Mouse (Mus musculus): Measurements from ENCODE around the gene Pak6.

Pak6 gene

DNA sequence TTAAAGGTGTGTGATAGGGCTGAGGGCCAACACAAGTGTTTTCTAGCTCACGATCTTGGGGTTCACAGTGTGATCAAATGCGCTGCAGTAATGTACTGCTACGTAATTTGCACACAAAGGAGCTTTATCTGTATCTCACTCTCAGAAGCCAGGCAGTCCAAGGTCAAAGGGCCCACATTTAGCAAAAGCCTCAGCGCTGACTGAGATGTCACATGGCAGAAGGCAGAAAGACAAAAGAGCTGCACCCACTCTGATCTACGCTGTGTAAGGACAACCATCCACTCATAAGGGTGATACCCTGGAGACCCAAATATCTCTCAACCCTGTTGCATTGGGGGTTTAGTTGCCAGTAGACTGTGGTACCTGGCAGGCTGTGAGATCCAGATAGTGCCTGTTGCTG lies 4.1 kb downstream of the Pak6 start:
- no peak for DNase-seq

DNA sequence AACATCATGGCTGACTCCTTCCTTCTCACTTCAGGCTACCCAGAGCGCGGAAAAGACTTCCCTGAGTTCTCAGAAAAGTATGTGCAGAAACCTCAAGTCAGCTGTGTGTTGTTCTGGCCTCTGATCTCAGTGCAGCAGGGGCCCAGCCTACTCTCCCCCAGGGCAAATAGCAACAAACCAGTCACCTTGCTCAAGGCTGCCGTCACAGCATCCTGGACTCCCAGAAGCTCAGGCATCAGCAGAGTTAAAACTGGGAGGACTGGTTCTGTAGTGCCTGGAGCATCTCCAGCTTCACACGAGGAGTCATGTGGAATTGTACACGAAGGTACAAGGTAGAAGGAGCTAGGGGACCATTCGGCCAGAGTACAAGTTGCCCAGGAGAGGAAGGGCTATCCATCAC lies 6.1 kb downstream of the Pak6 start:
- DNase-seq, result peak; percentile 90

DNA sequence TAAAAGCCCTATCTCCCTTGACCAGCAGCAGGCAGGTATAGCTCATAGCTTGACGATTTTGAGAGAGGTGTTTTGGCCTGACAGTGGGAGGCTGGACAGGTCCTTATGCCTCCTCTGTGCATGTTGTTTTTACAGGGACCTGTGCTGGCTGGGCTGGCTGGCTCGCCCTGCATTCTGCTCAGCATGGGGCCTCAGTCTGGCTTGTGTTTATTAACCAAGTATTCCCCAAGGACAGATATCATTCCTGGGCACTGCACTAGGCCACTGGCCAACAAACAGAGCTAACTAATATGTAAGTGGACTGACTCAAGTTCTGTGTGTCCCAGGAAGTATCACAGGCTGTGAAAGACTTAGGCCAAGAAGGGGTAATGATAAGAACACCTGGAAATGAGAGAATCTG lies 6.7 kb downstream of the Pak6 start:
- DNase-seq, result peak; percentile 88

DNA sequence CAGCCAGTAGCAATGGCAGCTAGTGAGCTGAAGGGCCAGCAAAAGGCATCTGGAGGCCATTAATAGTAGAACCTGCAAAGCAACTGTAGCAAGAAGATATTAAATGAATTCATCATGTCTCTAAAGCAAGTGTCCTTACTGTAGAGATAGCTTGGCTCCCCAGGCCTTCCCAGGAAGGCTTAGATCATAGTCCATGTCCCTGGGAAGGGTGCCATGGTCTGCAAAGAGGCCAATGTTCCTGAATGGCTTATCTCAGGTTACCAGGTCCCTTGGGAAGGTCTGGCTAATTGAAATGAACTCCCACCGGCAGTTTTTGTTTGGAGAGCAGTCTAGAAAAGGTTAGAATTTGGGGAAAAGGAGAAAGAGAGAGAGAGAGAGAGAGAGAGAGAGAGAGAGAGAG lies 8.6 kb downstream of the Pak6 start:
- no peak for DNase-seq

DNA sequence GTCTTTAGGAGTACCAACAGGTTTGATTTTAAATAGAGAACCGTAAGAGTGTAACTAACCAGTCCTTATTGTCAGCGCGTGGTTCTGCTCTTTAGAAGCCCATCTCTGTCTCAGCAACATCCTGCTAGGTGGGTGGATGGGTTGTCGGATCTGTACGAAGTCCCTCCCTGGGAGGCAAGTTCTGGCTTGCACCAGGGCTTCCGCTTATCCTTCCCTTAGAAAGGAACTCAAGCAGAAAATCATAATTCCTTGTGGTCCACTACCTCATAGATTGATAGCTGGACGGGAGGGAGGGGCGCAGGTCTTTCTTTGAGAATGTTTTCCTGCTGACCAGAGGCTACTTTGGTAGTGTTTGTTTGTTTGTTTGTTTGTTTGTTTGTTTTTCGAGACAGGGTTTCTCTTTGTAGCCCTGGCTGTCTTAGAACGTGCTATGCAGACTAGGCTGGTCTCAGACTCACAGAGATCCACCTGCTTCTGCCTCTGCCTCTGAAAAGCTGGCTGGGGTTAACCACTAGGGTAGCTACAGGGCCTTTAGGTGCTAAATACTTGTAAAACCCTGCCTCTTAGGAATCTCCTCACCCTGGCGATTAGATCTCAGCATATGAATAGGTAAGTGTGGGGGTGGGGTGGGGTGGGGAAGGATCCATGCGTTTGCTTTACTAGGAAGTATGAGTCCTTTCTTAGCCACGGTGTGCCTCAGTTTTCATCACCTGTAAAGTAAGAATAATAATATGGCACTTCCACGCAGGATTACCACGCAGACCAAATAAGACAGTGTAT lies 10.8 kb downstream of the Pak6 start:
- DNase-seq, result no peak

DNA sequence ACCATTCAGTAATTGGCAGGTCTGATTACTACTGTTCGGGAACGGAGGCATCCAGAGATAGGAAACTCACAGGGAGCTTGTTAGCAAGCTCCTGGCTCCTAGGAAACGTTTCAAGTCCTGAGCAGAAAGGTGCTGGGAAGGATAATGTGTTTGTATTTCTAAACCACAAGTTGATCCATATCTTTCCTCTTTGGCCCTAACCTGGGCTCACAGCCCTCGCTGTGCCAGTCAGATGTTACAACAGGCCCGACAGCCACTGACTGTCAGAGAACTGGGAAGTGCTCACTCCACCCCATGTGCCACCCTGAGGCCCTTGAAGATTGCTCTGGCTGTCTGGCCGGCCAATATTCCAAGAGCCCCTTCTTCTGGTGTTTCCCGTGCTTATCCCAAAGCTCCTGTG lies 11.4 kb downstream of the Pak6 start:
- no peak for DNase-seq

DNA sequence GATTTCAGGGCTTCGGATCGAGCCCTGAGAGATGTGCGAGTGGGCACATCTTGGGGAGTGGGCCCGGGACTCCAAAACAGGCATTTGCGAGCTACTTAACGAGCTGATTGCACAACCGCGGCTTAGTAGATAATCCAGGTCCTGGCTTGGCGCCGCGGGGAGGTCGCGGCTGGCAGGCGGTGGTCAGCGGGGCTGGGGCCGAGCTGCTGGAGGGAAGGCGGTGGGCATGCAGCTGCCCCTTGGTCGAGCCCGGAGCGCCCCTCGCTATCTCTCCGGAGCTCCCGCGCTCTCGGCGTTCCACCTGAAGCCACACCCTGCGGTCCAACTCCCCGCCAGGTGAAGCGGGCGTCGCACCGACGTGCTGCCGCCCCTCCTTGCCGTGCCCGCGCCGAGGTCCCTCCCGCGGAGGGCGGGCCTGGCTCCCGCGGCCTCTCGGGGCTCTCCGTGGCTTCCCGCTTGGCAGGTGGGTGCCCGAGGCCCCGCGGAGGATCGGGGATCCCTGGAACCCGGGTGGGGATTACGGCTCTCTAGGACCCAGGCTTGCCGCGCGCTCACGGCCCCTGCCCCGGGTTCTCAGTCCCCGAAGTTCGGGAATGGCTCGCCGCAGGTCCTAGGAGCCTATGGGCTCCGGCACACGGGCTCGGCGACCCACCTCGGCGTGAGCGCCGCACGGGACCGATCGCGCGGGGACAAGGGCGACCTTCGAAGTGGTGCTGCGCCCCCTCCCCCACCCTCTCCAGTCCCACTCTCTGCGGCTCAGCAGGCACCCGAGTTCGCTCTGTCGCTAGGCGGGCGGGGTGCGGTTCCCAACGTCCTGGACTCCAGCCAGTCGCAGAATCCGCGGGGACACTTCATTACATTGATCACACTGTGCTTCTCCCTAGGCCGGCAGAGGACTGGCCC lies 14.0 kb downstream of the Pak6 start:
- no peak for DNase-seq

DNA sequence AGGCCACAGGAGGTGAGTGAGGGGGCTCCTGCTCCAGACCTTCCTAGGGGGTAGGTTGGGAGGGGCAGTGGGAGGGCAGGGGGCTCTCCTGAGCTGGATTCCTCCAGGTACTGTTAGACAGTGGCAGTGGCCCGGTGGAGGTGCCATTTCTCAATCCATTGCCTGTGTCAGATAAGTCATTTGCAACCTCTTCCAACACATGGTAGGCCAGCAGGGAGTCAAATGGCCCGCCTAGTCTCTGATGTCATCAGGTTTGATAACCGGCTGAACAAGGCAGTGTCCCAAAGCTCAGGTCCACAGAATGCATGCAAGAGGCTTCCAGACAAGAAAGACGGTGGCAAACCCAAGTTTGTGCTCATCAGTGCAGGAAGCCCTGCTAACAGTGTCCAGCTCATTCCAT lies 14.7 kb downstream of the Pak6 start:
- no peak for DNase-seq

DNA sequence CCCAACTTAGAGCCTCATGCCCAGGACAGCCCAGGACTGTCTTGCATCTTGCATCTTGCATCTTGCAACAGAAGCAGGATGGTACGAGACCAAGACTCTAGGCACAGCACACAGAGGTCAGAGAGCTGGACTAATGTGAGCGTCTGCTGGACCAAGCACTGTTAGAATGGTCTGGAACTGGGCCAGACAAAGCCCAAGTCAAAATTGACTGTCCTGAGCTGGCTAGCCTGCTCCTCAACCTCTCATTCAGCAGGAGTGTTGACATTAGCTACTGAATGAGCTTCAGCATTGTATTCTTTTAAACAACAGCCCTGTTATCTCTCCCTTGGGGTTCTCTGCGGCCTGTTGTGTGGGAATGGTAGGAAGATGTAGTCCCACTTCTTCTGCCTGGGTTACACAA lies 16.5 kb downstream of the Pak6 start:
- DNase-seq, result no peak

DNA sequence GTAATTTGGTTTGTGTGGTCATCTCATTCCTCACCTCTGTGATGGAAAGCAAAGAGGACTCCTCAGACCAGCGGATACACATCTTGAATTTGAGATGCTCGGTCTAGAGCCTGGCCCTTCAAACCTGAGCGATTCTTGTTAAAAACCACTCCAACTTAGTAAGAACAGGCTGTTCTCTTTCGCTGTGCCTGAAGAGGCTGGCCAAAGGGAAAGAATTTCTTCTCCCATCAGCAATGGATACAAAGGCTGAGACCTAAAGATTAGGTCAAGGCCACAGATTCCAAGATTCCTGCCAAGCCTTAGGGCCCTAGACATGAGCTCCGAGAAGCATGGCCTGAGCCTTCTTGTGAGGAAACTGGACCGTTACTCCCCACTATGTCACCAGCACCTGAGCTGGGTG lies 17.8 kb downstream of the Pak6 start:
- DNase-seq, result no peak

DNA sequence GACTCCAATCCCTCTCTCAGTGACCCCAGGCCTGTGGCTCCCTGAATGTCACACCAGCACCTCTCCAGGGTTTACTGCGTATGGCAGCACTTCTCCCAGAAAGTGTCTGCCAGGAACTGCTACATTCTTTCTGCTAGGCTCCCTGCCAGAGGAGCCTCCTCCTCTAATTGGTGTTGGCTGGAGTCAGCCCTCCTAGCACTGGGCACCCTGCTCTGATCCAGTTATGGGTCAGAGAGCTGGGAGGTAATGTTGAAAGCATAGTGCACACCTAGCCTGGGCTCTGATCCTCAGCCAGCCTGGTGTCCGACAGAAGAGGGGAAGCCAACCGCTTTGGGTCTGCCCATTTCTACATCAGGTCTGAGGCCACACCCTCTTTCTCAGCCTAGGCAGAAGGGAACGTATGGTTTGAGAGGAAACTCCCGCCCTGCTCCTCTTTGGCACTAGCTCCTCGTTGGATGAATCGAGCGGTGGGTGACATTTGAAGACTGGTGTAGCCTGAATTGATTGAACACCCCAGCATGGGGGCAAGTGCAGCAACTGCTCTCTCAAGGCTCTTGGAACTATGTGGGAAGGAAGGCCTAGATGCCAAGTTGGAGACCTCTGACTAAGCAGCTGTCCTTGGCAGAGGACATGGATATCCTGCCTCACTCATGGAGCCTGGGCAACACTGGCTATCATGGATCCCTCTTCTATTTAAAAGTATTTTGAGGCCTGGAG lies 19.6 kb downstream of the Pak6 start:
- DNase-seq, result peak; percentile 68

DNA sequence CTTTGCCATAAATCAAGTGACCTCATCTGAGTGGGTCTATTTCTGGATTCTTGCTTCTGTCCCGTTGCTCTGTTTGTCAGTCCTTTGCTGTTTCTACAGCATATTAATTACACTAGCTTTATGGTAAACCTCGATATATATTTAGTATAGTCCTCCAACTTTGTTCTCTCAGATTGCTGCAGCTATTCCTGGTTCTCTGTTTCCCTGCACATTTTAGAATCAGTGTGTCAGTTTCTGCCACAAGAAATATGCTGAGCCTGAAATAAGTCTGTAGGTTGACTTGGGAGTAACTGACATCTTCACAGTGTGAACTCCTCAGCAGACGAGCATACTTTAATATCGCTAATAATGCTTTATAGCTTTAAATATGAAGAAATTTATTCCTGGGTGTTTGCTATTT lies 22.0 kb downstream of the Pak6 start:
- DNase-seq, result no peak

DNA sequence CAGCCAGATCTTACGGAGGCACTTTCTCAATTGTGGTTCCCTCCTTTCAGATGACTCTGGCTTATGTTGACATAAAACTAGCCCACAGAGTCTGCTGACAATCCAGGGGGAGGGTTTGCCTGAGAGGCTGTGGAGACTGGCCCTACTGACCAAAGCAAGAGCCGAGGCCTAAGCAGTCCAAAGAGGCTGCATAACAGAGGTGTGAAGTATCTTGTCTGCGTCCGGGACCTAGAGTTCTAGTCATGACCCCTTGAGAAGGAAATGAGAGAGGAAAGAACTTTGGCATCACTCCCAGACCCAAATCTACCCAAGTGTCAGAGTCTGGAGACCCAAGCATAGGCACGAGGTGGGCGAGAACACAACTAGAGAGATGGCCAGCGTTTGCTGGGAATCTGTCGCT lies 23.6 kb downstream of the Pak6 start:
- DNase-seq, result no peak

DNA sequence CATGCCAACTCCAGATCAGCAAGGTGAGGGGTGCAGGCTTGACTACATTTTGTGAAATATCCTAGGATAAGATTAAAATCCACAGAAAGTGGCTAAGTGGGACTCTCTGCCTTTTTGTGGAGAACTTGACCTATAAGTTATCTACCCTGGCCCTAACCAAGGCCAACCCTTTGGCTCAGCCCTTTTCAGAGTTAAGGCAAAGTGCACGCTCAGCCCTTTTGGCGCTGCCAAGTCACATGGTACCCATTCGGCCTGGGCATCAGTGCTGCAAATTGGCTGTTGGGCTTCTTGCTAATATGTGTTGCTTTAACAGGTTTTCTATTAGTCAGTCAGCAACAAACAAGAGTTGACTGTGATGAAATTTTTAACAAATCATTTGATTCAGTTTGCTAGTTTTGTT lies 24.7 kb downstream of the Pak6 start:
- peak; percentile 63 for DNase-seq

DNA sequence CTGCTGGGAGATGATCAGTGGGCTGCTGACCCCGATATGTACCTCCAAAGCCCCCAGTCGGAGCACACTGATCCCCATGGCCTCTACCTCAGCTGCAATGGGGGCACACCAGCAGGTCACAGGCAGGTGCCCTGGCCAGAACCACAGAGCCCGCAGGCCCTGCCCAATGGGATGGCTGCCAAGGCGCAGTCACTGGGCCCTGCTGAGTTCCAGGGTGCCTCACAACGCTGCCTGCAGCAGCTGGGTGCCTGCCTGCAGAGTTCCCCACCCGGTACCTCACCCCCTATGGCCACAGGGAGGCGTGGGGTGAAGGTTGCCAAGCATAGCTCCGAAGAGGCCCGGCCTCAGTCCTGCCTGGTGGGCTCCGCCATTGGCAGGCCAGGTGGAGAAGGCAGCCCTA lies 26.8 kb downstream of the Pak6 start:
- peak; percentile 67 for DNase-seq

DNA sequence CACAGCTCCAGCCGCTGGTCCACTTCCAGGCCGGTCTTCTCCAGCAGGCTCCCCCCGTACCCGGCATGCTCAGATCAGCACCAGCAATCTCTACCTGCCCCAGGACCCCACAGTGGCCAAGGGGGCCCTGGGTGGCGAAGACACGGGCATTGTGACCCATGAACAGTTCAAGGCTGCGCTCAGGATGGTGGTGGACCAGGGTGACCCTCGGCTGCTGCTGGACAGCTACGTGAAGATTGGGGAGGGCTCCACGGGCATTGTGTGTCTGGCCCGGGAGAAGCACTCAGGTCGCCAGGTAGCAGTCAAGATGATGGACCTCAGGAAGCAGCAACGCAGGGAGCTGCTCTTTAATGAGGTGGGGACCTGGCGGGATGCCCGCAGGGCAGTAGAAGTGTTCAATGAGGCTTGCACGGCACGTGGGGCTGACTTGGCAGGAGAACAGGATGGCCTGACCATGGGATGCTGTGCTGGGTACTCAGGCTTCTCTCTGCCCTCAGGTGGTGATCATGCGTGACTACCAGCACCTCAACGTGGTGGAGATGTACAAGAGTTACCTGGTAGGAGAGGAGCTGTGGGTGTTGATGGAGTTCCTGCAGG lies 30.4 kb downstream of the Pak6 start:
- peak; percentile 87 for DNase-seq

DNA sequence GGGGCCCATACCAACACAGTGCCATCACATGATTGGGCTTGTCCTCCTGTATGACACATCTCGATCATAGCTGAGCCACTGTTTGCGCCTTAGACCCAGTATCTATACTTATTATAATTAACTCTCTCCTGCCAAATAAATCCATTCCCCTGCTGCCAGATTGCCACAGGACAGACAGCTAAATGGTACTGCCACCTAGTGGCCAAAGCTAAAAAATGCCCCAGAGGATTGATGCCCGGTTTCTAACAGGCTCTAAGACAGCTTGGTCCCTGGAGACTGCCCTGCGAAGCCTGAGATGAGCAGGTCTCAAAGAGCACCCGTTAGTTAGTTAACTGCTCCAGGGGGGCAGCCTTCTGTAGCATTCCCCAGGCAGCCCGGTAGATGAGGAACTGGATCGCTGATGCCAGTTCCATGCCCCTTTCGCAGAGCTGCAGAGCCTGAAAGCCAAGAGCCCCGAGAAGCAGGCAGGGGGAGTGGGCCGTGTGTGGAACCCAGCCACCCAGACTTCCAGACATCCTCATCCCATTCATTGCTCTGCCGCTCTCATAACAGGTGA lies 32.7 kb downstream of the Pak6 start:
- no peak for DNase-seq

DNA sequence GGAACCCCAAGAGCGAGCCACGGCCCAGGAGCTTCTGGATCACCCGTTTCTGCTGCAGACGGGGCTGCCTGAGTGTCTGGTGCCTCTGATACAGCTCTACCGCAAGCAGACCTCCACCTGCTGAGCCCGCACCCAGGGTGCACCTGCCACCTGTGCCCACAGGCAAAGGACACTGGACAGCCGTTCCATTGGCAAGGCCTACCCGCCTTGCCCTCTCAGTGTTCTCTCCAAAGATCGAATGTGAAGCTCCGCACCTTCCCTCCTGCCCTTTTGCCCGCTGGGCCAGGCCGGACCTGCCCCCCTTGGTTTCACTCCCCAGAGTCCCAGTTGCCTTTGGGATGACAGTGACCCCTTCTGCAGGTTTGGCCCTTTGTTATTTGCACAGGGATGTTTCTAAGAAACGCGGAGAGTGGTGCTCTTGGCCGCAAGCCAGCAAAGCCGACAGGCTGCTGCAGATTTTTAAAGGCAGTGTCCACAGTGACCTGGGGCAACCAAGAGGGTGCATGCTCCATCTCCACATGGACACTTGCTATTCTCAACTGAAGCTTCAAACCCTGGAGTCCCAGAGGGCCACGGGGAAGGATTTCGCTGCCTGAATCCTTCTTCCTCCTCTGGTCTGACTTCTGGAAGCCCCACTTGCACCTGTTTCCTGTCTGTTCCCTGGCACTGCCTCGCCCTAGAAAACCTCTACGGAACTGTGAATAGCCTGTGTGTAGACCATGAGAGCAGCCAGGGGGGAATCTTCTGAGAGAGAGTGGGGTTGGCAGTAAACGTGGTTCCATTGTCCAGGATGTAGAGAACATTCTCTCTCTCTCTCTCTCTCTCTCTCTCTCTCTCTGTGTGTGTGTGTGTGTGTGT lies 33.6 kb downstream of the Pak6 start:
- DNase-seq, result no peak

DNA sequence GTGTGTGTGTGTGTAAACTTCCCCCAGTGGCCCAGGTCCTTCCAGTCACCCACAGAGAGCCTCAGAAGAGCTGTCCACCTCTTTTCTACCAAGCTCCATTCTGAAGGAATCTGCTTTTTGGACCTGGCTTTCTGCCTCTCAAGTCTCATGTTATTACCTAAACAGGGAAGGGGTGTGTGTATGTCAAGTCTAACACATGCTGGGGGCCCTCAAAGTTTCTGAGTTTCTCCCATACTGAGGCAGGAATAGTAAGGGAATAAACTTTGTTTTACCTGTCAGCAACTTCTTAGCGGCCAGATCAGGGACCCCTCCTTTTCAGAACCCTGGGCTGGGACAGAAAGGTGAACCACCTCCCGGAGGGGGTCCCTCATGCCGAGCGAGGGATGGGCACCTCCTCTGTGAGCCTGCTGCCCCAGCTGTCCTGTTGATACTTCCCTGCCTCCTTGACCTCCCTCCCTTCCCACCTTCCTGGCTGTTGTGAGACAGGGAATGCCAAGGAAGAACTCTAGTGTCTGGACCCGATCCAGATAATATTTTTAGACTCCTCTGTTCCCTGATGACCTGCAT lies 34.3 kb downstream of the Pak6 start:
- no peak for DNase-seq

DNA sequence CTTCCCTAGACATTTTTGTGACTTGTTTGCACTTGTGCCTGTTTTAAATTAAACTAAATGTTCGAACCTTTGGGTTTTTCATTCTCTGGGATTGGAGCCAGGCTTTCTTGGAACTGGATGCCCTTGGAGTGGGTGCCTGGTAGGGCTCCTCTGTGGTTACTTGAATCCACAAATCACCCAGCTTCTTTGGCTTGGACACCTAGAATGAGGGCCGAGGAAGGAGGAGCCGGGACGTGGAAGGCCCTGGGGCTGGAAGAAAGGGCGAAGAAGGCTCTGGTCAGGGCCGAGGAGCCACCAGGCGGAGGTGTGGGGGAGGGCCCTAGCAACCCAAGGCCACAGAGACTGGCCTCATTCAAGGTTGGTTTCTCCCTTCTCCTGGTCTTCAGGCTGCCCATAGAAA lies 34.9 kb downstream of the Pak6 start:
- peak; percentile 56 for DNase-seq

All from kidney, adult 11 months (tissue).